Mouse (Mus musculus): ENCODE results near the gene Fam129b. TPM values are rescaled to one million over a fixed set of nuclear protein-coding genes. Genes with fewer than 3 reads are reported as not detected.
"Not testable (repeated sequence)": the region's sequence is repeated elsewhere in the genome, so short reads cannot be mapped to it uniquely, and the experiment has no call there.

Fam129b gene
- total RNA-seq (2021): 22.0 and 23.1 TPM in 2 replicates
- long read RNA-seq, experiment 1, transcript Fam129b-201 (14 exons, 3,714 nt): major isoform, 6 of 7 reads
- long read RNA-seq, experiment 1, partial matches to known transcripts: 0 of 7 reads
- long read RNA-seq, experiment 1, other reads (novel, unspliced or antisense): 1 of 7 reads
- long read RNA-seq, experiment 2, transcript Fam129b-201 (14 exons, 3,714 nt): major isoform, 12 of 19 reads
- long read RNA-seq, experiment 2, partial matches to known transcripts: 2 of 19 reads
- long read RNA-seq, experiment 2, other reads (novel, unspliced or antisense): 5 of 19 reads

DNA sequence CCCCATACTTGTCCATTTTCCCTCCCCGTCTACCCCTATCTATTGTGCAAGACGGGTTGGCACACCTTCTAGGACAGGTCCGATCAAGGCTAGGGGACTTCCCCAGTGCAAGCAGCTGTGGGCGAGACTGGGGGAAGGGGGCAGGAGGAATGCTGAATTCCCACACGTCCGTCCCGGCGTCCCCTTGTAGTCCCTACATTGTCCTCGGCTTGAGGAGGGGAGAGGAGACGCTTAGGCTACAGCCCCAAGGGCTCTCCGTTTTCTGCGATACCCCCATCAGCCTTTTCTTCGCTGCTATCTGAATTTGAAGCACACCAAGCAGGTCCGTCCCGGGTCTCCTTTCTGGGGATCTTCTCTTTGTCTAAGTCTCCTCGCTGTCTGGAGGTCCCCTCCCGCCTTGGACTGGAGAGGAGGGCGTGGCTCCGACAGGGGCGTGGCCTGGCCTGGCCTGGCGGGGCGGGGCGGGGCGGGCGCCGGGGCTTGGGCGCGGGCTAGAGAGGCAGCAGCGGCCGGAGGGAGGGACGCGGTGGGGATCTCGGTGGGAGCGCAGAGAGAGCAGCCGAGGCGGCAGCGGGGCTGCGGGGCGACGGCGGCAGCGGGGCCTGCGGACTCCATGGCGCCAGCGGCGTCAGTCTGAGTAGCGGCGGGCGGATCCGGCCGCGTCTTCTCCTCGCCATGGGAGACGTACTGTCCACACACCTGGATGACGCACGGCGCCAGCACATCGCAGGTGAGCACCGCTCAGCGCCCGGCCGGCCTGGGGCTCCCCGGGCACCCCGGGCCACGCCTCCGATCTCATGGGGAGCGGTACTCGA, at the start of gene Fam129b:
TSS of gene Fam129b (plus strand) at position 440 of the 815 bp plus-strand sequence.
- DNase-seq: peak; percentile 92

DNA sequence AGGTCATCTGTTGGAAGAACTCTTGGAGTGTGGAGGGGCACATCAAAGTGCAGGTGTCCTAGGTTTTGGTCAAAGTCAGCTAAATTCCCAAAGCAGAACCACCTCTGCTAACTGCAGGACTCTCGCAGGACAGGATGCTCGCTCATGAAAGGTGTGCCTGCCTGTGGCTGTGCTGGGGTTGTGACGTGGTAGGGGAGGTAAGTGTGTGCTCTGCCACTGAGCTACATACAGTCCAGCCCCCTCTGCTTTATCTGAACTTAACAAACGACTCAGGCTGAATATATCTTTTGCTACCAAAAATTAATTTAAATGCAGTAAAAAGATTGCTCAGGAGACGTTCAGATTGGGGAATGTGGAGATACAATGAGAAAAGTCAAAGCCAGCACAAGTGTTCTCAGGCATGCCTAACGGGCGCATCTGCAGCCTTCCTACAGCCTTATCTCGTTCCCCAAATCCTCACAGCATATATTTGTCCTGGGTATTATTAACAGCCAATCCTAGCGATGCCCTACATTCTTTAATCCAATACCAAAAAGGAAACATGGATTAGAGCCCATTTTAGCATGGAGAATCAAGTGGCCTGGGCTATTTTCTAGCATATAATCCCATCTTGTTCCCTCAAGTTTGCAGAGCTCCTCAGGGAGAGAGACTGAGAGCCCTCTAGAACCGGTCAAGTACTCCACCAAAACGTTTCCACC, 46.8 kb upstream of the Fam129b start:
- no peak for DNase-seq

DNA sequence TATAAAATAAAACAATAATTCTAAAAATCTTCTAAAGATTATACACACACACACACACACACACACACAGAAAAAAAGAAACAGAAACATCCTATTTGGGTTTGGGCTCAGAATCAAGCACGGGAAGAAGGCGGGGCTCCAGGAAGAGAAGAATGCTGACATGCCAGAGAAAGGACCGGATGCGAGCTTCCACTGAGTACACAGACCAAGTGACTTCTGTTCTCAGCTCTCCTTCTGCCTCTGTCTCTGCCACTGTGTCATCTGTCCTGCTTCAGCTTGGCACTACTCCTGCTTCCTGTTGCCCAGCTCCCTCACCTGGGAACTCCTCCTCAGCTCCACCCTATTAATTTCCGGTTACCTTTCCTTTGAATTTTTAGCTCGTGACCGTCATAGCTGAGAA, 41.4 kb upstream of the Fam129b start:
- DNase-seq: peak; percentile 35

DNA sequence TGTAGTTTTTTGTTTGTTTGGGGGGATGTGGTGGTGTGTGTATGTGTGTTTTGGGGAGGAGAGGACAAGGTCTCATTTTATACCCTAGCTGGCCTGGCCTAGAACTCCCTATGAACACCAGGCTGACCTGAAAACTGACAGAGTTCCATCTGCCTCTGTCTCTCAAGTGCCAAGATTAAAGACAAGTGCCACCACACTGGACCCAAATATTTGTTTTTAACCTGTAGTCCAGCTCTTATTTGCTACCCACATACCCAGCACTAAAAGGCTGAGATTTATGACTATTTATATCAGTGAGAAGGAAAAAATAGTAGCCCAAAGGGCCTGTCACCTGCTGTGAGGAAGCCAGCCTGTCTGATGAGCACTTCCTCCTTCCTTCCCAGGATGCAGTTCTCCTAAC, 40.3 kb upstream of the Fam129b start:
- no peak for DNase-seq

DNA sequence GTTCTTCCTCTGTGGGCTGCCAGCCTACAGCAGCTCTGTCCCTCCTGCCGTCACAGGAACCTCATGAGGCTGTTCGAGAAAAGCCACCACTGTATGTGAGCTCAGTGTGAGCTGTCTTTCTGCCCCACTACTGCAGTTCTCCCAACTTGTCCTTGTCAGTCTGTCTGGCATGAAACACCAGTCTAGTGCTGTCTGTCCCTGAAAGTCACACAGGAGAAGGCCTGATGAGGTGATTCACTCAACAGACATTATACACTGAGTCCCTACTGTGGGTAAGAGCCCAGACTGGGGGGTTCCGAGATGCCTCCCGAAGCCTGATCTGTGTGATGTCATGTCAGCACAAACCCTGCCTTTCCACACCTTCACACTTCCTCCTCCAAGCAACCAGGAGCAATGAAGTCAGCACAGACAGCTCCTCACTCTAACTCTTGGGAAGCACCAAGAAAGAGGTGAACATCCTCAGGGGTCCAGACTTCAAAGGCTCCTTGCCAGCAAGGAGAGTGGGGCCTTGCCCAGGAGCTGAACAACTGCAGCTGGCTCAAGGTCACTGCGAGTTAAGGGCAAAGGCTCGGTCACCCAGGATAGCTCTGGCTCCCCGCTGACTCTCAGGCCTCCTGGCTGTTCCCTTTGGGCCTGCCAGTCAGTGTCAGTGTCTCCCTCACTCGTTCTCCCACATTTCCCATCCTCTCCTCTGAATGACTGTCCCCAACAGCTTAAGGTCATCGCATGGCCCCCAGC, 37.6 kb upstream of the Fam129b start:
- peak; percentile 44 for DNase-seq

DNA sequence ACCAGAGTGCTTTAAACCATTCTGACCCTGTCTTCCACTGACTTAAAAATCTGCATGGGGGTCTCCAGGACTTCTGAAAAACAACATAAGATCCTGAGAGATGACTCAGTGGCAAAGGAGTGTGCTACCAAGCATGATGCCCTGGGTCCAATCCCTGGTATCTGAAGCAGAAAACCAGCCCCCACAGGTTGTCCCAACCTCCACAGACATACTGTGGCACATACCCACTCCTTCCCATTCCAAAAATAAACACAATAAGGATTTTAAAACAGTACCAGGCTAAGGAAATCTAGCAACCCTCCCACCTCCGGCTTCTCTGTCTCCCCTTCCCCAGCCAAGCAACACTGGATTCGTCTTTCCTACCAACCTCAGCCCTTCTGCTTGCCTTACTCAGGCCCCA, 36.7 kb upstream of the Fam129b start:
- no peak for DNase-seq

DNA sequence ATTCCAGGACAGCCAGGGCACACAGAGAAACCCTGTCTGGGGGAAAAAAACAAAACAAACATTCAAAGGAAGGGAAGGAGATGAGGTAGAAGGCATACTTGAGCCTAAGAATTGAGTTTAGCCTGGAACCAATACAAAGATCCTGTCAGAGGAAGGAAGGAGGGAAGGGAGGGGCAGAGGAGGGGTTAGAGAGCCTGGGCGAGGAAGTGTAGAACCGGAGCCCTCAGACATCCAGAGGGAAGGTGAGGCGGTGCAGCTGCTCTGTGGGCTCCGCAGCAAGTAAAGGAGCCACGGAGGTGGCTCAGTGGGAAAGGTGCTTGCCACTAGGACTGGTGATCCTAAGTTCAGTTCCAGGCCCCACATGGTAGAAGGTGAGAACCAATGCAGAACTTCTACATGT, 34.8 kb upstream of the Fam129b start:
- DNase-seq: no peak

DNA sequence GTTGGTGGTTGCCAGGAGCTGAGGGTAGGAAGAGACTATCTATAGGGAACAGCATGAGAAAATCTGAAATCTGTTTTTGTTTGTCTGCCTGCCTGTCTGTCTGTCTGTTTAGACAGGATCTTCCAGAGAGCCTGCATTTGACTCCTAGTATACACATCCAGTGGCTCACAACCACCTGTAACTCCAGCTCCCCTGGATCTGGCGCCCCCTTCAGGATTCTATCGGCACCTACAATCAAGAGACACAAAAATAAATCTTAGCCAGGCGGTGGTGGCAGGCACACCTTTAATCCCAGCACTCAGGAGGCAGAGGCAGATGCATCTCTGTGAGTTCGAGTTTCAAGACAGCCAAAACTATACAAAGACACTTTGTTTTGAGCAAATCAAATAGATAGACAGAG, 33.4 kb upstream of the Fam129b start:
- DNase-seq: peak; percentile 40

DNA sequence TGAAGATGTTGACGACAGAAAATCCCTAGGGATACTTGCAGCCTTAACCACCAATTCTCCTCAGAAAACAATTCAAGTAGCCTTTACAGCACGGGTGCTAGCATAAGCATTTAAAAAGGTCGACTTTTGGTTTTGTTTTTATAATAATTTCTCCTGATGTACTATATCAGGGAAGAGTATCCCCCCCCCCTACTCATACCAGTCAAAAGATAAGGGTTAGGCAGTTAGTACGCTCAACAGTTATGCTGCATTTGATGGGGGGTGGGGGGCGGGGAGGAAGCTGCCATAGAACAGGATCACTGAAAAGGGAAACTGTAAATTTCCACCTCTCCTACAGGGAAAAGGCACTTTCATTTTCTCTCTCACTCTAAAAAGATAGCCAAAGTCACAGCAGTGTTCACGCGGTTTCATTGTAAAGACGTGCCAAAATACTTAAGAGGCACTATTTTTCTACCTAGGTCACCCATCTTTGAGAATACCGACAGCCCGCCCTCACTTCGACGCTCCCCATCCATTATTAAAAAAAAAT, 30.3 kb upstream of the Fam129b start:
- DNase-seq: no peak

DNA sequence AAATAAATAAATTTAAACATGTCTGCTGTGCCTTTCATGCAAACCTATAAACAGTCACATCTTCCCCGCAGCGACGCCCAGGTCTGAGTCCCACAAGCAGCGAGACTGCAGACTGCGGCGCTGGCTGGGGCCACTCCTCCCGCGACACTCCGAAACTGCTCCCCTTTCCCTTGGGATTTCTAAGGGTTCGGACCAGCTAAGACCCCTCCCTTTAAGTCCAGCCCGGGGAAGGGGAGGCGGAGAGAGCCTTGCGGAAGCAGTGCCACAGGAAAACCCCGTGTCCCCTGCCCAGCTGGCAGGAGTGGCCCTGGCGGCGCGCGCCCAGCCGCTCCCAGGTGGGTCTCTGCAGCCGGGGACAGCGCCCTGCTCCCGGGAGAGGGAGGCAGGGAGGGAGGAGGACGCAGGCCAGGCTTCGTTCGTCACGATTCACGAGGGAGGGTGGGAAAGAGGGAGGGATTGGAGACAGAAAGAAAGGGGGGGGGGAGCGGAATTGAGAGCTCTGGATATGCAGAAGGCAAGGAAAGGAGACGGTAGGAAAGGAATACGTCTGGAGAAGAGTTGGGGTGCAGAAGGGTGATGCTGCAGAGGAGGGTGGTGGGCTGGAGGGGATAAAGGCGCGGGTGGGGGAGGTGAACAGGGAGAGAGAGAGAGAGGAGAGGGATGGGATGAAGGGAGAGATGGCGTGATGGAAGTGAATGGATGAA, 29.7 kb upstream of the Fam129b start:
- DNase-seq: peak; percentile 87

DNA sequence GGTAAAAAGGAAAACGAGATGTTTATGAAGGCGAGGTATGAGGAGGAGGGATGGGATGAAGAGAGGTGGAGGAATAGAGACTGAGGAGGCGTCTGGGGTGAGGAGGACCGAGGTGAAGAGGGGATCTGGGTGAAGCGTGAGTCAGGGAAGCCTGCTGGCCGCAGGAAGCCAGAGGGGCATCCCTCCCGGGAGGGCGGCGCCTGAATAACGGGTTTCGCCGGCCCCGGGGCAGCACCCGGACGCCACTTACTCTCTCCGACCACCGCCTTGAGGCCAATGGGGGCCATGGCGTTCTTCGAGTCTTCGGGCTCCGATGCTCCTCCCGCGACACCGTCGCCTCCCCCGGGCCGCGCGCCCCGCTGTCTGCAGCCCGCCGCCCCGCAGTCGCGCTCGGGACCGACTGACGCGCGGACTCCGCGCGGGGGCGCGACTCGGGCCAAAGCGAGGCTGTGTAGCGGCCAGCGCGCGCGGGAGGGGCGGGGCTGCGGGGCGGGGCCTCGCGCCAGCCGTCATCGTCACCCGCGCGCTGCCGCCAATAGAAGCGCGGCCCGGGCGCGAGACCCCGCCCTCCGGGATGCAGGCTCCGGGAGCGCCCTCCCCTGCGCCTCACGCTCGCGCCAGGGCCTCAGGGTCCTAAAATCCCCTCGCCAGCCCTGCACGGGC, 29.0 kb upstream of the Fam129b start, which contains the start of gene Stxbp1:
TSS of gene Stxbp1 (minus strand) at position 441 of the 663 bp plus-strand sequence.
- DNase-seq: peak; percentile 96

DNA sequence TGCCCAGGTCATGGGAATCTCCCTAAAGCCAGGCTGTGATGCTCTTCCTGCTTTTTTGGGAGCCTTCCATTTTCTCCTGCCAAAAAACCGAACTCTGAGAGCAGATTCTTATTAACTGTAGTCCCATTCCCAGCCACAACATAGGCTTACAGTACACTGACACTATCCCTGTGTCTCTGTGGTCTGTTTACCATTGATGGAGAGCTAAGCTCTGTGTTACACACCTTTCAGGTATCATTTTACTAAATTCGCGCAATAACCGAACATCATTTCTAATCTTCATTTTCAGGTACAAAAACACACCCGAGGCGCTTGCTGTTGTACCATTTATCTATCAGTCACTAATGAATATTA, 28.5 kb upstream of the Fam129b start:
- no peak for DNase-seq

DNA sequence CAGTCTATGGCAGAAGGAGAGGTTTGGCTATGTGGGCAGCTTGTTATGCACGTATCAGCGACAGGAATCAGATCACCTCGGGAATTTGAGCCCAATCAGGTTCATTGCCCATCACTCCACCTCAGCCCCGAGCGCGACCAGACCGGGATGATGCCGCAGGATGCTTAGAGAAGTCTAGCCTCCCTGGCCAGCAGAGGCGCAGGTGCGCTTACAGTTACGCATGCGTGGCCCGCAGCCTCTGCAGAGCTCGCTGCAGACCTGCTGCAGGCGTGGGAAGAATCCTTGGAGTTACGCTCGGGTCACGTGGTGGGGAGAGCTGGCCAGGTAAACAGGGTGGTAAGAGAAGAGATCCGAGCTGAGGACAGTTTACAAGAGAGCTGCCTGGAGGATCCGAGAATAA, 23.8 kb upstream of the Fam129b start:
- peak; percentile 50 for DNase-seq

DNA sequence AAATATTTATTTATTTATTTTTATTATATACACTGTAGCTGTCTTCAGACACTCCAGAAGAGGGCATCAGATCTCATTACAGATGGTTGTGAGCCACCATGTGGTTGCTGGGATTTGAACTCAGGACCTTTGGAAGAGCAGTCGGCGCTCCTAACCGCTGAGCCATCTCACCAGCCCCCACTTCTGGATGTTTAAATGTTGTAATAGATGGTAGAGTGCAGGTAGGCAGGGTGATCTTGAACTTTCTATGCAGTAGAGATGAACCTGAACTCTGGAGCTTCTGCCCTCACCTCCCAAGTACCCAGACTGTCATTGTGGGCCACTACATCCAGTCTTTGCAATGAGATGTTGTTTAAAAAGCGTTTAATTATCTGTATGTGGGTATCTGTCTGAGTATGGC, 22.2 kb upstream of the Fam129b start:
- not testable (repeated sequence) for DNase-seq

DNA sequence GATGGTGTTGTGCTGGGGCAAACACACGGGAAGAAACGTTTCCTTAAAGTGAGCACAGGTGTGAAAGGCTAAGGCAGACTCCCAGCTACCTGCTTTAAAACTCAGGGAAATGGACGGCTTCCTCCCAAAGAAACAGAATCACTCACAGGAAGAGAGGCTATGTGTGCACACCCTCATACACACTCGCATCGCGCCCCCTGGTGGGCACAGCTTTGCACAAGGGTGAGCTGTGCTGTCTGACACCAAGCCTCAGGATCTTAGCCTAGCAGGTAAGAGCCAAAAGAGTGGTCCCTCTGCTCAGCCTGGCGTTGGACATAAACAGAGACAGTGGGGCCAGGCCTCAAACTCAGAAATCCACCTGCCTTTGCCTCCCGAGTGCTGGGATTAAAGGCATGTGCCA, 21.7 kb upstream of the Fam129b start:
- peak; percentile 95 for DNase-seq

DNA sequence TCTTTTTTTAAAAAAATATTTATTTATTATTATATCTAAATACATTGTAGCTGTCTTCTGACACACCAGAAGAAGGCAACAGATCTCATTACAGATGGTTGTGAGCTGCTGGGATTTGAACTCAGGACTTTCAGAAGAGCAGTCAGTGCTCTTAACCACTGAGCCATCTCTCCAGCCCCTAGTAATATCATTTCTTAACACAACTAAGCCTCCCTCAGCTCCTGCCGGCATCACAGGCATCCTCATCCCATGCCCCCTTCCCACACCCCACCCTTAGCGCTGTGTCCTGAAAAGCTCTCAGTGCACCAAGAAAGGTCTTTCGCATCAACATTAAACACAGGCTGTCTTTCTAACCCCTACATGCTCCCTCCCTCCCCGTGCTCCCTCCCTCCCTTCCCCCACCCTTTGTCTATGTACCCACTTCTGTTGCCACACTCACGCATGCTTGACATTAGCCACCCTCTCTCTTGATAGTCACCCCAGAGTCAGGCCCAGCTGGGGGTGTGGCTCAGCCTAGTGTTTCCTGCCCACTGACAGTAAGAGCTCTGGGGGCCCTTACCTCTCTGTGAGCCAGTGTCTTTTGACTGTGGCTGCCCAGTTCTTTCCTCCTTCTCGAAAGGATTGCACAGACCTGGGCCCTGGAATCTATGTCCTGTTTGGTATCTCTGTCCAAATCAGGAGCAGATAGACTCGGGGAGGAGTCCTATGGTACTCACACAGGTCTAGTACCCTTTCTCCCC, 20.7 kb upstream of the Fam129b start:
- DNase-seq: no peak

DNA sequence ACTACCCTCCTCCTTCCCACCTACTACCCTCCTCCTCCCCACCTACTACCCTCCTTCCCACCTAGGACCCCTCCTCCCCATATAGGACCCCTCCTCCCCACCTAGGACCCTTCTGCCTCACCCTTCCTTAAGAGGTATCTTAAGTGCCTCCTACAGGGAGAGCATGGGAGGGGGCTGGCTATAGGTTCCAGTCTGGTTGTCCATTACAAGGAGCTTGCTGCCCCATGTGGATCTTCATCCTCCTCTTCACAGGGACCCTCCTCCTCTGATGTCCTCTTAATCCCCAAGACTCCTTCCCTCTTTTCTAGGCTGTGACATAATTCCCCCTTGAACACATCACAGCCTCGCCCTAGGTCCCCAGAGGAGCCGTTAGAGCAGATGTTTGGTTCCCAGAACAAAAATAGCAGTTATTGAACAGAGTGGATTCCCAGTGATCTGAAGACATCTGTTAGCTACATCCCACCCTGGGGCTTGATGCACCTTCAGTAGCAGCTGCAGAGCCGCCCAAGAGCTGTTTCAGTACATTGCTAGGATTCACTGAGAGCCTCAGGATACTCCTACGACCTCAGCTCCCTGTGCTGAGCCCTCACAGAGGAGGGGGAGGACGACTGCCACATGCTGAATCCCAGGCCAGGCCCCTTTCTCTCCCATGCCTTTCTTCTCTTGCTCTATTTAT, 20.0 kb upstream of the Fam129b start:
- no peak for DNase-seq

DNA sequence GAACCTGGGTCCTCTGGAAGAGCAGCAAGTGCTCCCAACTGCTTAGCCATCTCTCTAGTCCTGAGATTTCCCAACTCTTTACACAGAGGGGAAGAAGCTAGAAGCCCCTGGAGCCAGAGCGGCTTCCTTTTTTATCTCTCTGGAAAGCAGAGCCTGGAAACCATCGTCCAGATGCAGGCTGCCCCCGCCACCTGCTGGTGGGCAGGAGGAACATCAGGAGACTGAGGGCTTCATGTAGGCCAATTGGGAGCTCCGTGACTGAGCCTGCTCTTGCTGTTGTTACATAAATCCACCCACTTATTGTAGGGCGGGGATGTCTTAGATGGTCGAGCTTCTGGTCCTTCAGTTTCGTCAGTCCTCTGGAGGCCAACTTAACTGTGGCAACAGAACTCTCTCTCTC, 18.3 kb upstream of the Fam129b start:
- DNase-seq: peak; percentile 91

DNA sequence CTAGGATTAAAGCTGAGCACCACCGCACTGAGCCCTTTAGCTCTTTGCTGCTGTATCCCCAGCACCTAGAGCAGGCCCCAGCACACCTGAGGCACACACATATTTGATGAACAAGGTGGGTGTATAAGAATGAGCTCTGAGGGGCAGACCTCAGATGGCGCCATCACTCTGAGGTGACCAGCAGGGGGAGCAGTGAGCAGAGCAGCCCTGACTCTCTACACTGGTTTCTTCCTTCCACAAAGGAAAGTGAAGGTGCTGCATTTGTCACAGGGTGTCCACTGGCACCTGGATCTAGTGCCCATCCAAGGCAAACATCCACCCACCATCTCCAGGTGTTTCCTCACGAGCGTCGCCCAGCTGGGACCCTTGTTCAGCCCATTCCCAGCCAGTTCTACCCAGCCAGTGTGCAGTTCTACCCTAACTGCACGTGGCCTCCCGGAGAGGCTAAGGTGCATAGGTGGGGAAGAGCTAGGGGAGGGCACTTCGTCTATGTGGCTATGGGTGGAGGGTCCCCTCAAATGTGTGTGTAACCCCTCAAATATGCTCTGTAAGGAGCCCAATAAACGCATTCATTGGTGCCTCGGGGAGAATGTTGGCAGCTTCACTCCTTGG, 16.8 kb upstream of the Fam129b start:
- peak; percentile 77 for DNase-seq
